In genomic region chr1:180148036-180148435, GRCm38 (mm10) we compare ENCODE assay signal across 15 mouse cellular contexts. TPM values are rescaled to one million over a fixed set of nuclear protein-coding genes. Genes with fewer than 3 reads are reported as not detected.
DNase-seq lines count a peak whose midpoint lies in the region; ATAC-seq lines count a peak whose summit lies in the region.
"Had no signal": no experiment of that assay in that cellular context is flagged by ENCODE, and none has a peak within 500 bp of the region (broad histone marks: within the 10 kb centered on the region; RNA-seq: fewer than 3 reads in every experiment).

No protein-coding gene starts in this region.

- no peak overlapping the region for H3K4me3 ChIP-seq in heart, embryonic 13.5 days
- H3K4me3 ChIP-seq in erythroblast, embryonic 14.5 days (replicated peaks), result peak overlapping the region; percentile 44
- H3K4me3 ChIP-seq: forebrain, embryonic 13.5 days; limb, embryonic 15.5 days; midbrain, embryonic 10.5 days had no signal

- no peak for ATAC-seq in heart, embryonic 13.5 days (ENCODE audit: extremely low read depth, insufficient number of reproducible peaks, low FRiP score, low TSS enrichment)
- peak; percentile 59 for ATAC-seq in megakaryocyte, adult 5-6 weeks (ENCODE audit: poor library complexity, severe bottlenecking)
- ATAC-seq: forebrain, embryonic 13.5 days; inflammation-experienced regulatory T-cells, adult 6 months had no signal

- DNase-seq in heart, postnatal 14 days, result no peak
- DNase-seq in R1 (ENCODE audit: low read depth, low spot score), result peak; percentile 30
- DNase-seq in right cerebral cortex, postnatal 25 days, result no peak
- DNase-seq in left cerebral cortex, postnatal 10 days (ENCODE audit: extremely low spot score in 1 of 2, low spot score in 2 of 2), result no peak
- DNase-seq in adrenal gland, postnatal 36 days, result no peak
- DNase-seq: cerebellum, postnatal 14 days; gastrocnemius, postnatal 25 days; retina, postnatal 1 day had no signal

- peak overlapping the region; percentile 34; the same call in 1 of the 2 replicates for H3K4me2 ChIP-seq in heart, embryonic 13.5 days
- H3K4me2 ChIP-seq: forebrain, embryonic 13.5 days; limb, embryonic 15.5 days had no signal

- H3K36me3 ChIP-seq in heart, embryonic 13.5 days, result peaks cover 63% of the 10 kb centered on the region
- peaks cover 89% of the 10 kb centered on the region for H3K36me3 ChIP-seq in erythroblast, embryonic 14.5 days (ENCODE audit: control insufficient read depth)

- H3K27ac ChIP-seq in heart, embryonic 13.5 days (replicated peaks), result 0 out of 2 replicates have a peak overlapping the region, but pooled peaks have one; percentile 25
- H3K27ac ChIP-seq: forebrain, embryonic 13.5 days; limb, embryonic 15.5 days; midbrain, embryonic 10.5 days had no signal

- no peaks in the 10 kb centered on the region for H3K9me3 ChIP-seq in heart, embryonic 13.5 days
- H3K9me3 ChIP-seq in erythroblast, embryonic 14.5 days (ENCODE audit: control insufficient read depth, low read length), result no peaks in the 10 kb centered on the region
- H3K9me3 ChIP-seq: forebrain, embryonic 13.5 days; limb, embryonic 15.5 days; midbrain, embryonic 10.5 days had no signal

- H3K27me3 ChIP-seq in heart, embryonic 13.5 days (replicated peaks), result no peaks in the 10 kb centered on the region
- no peaks in the 10 kb centered on the region for H3K27me3 ChIP-seq in erythroblast, embryonic 14.5 days (ENCODE audit: control insufficient read depth)
- H3K27me3 ChIP-seq: forebrain, embryonic 13.5 days; limb, embryonic 15.5 days had no signal

- no peak overlapping the region for H3K9ac ChIP-seq in heart, embryonic 13.5 days
- H3K9ac ChIP-seq: forebrain, embryonic 13.5 days; limb, embryonic 15.5 days had no signal

- H3K4me1 ChIP-seq in heart, embryonic 13.5 days, result 0 out of 2 replicates have a peak, but pooled peaks cover 5% of the 10 kb centered on the region
- peaks cover 32% of the 10 kb centered on the region for H3K4me1 ChIP-seq in erythroblast, embryonic 14.5 days (ENCODE audit: control insufficient read depth)
- H3K4me1 ChIP-seq: forebrain, embryonic 13.5 days; limb, embryonic 15.5 days; midbrain, embryonic 10.5 days had no signal

- 66% methylated on average over 4 of the region's 4 CpGs for WGBS in heart, embryonic 13.5 days

- intact Hi-C loops in heart, postnatal 14 days (cut with DNase I), result loop anchor here (10.0 kb wide), 1 partner anchor 293 kb away; no protein-coding TSS in a partner anchor
- intact Hi-C loops in left cerebral cortex, postnatal 10 days (cut with DNase I), result loop anchor here (10.0 kb wide), 1 partner anchor 363 kb away; no protein-coding TSS in a partner anchor

RNA-seq across cellular contexts. Expression of gene Coq8a, which starts 51.4 kb away (rescaled TPM):
- 26.3 and 28.3 TPM in 2 replicates for polyA plus RNA-seq in heart, embryonic 13.5 days (2015; fragmentation: Nextera tagmentation; extraction: Ambion mirVana)
- total RNA-seq in heart, postnatal 14 days (2021), result 100 to 1,000 TPM; 741 to 790 TPM
- 0.41 TPM in 2 replicates for polyA plus RNA-seq in erythroblast, embryonic 14.5 days (2012)
- 1.5 and 2.4 TPM in 2 replicates for total RNA-seq in megakaryocyte, adult 5-6 weeks (2015)
- total RNA-seq in megakaryocyte, adult 5-6 weeks (2017), result 0.84 and 2.4 TPM in 2 replicates
- 10 to 100 TPM; 22.7 to 25.8 TPM for total RNA-seq in left cerebral cortex, postnatal 10 days (2021)
- 100 to 1,000 TPM; 284 to 434 TPM for total RNA-seq in adrenal gland, postnatal 36 days (2021)

Comparison
In these comparisons a context has a peak if more than half of its experiments do, and no peak if none do; other contexts are left out.
1. RNA of gene Coq8a, which starts 51.4 kb away (total RNA-seq): 741 to 790 TPM in heart, postnatal 14 days and 284 to 434 TPM in adrenal gland, postnatal 36 days; 22.7 to 25.8 TPM in left cerebral cortex, postnatal 10 days and 0.84 to 2.4 TPM in megakaryocyte, adult 5-6 weeks; every median in the first group is over 10 times any median in the second.